Mouse (Mus musculus): ENCODE results near the gene Hoxd3. TPM values are rescaled to one million over a fixed set of nuclear protein-coding genes. Genes with fewer than 3 reads are reported as not detected.

The Hoxd3 gene
- 0.07 and 0.14 TPM in 2 replicates for polyA plus RNA-seq (2014; fragmentation: Nextera tagmentation; extraction: Ambion mirVana)

GRCm38 (mm10) chr2:74711721-74712621 is at the start of gene Hoxd3, which contains the start of gene Hoxd4:
Hoxd3 (plus strand) TSS chr2:74711927.
Hoxd4 (plus strand) TSS chr2:74711929.
- H3K9ac ChIP-seq (ENCODE audit: low read length) = no peak within 1 kb of the TSS
- under 1% methylated on average over 65 of the region's 65 CpGs for WGBS
- H3K9me3 ChIP-seq (ENCODE audit: control insufficient read depth, low read length) = no peaks in the 10 kb centered on the region
- 0 out of 2 replicates have a peak, but pooled peaks have one; percentile 19 for ATAC-seq (ENCODE audit: low FRiP score)
- peak within 1 kb of the TSS; percentile 11 for H3K4me3 ChIP-seq (ENCODE audit: low read depth, low read length)
- no peak within 1 kb of the TSS for H3K27ac ChIP-seq (ENCODE audit: low read depth, low read length)
- H3K27me3 ChIP-seq (ENCODE audit: control insufficient read depth, insufficient read depth, low read length) = peaks cover 97% of the 10 kb centered on the region
- DNase-seq (ENCODE audit: low spot score, missing footprints) = peak; percentile 95
- no peaks in the 10 kb centered on the region for H3K36me3 ChIP-seq (ENCODE audit: control insufficient read depth, insufficient read depth, low read length)
- peak within 1 kb of the TSS; percentile 12; the same call in 1 of the 2 replicates for H3K4me2 ChIP-seq
- no peaks in the 10 kb centered on the region for H3K4me1 ChIP-seq (ENCODE audit: control insufficient read depth, insufficient read depth, low read length)

- peaks cover 96% of the 10 kb centered on the region for H3K27me3 ChIP-seq (ENCODE audit: control insufficient read depth, insufficient read depth, low read length)
- no peak overlapping the region for H3K4me3 ChIP-seq (ENCODE audit: low read depth, low read length)
- H3K9ac ChIP-seq (ENCODE audit: low read length) = no peak overlapping the region
- DNase-seq (ENCODE audit: low spot score, missing footprints) (peak; percentile 93), ATAC-seq (ENCODE audit: low FRiP score) (peak; percentile 39; the same call in 1 of the 2 replicates)
- WGBS = 3% methylated on average over 18 of the region's 18 CpGs
- H3K36me3 ChIP-seq (ENCODE audit: control insufficient read depth, insufficient read depth, low read length) = no peaks in the 10 kb centered on the region
- H3K4me2 ChIP-seq = no peak overlapping the region
- peaks cover 7% of the 10 kb centered on the region; the same call in 1 of the 2 replicates for H3K4me1 ChIP-seq (ENCODE audit: control insufficient read depth, insufficient read depth, low read length)
- no peak overlapping the region for H3K27ac ChIP-seq (ENCODE audit: low read depth, low read length)
- H3K9me3 ChIP-seq (ENCODE audit: control insufficient read depth, low read length) = no peaks in the 10 kb centered on the region
These were observed 48.3 kb upstream of the Hoxd3 start for GRCm38 (mm10) chr2:74663291-74663925.

GRCm38 (mm10) chr2:74666411-74666810 is 45.3 kb upstream of the Hoxd3 start:
- H3K4me2 ChIP-seq = no peak overlapping the region
- ATAC-seq (ENCODE audit: low FRiP score) (no peak), DNase-seq (ENCODE audit: low spot score, missing footprints) (peak; percentile 93)
- H3K36me3 ChIP-seq (ENCODE audit: control insufficient read depth, insufficient read depth, low read length) = no peaks in the 10 kb centered on the region
- no peaks in the 10 kb centered on the region for H3K9me3 ChIP-seq (ENCODE audit: control insufficient read depth, low read length)
- 3% methylated on average over 7 of the region's 7 CpGs for WGBS
- peaks cover 94% of the 10 kb centered on the region for H3K27me3 ChIP-seq (ENCODE audit: control insufficient read depth, insufficient read depth, low read length)
- no peak overlapping the region for H3K27ac ChIP-seq (ENCODE audit: low read depth, low read length)
- H3K4me3 ChIP-seq (ENCODE audit: low read depth, low read length) = no peak overlapping the region
- no peak overlapping the region for H3K9ac ChIP-seq (ENCODE audit: low read length)
- peaks cover 10% of the 10 kb centered on the region; the same call in 1 of the 2 replicates for H3K4me1 ChIP-seq (ENCODE audit: control insufficient read depth, insufficient read depth, low read length)

GRCm38 (mm10) chr2:74667191-74667841 is 44.4 kb upstream of the Hoxd3 start:
- no peak overlapping the region for H3K27ac ChIP-seq (ENCODE audit: low read depth, low read length)
- peaks cover 95% of the 10 kb centered on the region for H3K27me3 ChIP-seq (ENCODE audit: control insufficient read depth, insufficient read depth, low read length)
- 1% methylated on average over 36 of the region's 36 CpGs for WGBS
- no peak overlapping the region for H3K4me3 ChIP-seq (ENCODE audit: low read depth, low read length)
- H3K9ac ChIP-seq (ENCODE audit: low read length) = no peak overlapping the region
- H3K9me3 ChIP-seq (ENCODE audit: control insufficient read depth, low read length) = no peaks in the 10 kb centered on the region
- H3K36me3 ChIP-seq (ENCODE audit: control insufficient read depth, insufficient read depth, low read length) = no peaks in the 10 kb centered on the region
- DNase-seq (ENCODE audit: low spot score, missing footprints) (peak; percentile 95), ATAC-seq (ENCODE audit: low FRiP score) (no peak; the same call in 1 of the 2 replicates)
- H3K4me1 ChIP-seq (ENCODE audit: control insufficient read depth, insufficient read depth, low read length) = peaks cover 8% of the 10 kb centered on the region; the same call in 1 of the 2 replicates
- no peak overlapping the region for H3K4me2 ChIP-seq

GRCm38 (mm10) chr2:74667842-74668357 is 43.8 kb upstream of the Hoxd3 start, which contains the start of gene Hoxd13:
Hoxd13 (plus strand) TSS chr2:74668310.
- H3K27me3 ChIP-seq (ENCODE audit: control insufficient read depth, insufficient read depth, low read length) = peaks cover 95% of the 10 kb centered on the region
- peak; percentile 65 for ATAC-seq (ENCODE audit: low FRiP score)
- no peak within 1 kb of the TSS for H3K9ac ChIP-seq (ENCODE audit: low read length)
- no peaks in the 10 kb centered on the region for H3K9me3 ChIP-seq (ENCODE audit: control insufficient read depth, low read length)
- peaks cover 8% of the 10 kb centered on the region; the same call in 1 of the 2 replicates for H3K4me1 ChIP-seq (ENCODE audit: control insufficient read depth, insufficient read depth, low read length)
- under 1% methylated on average over 21 of the region's 51 CpGs for WGBS
- no peak within 1 kb of the TSS for H3K27ac ChIP-seq (ENCODE audit: low read depth, low read length)
- DNase-seq (ENCODE audit: low spot score, missing footprints) = no peak
- peak within 1 kb of the TSS; percentile 34 for H3K4me3 ChIP-seq (ENCODE audit: low read depth, low read length)
- no peaks in the 10 kb centered on the region for H3K36me3 ChIP-seq (ENCODE audit: control insufficient read depth, insufficient read depth, low read length)
- peak within 1 kb of the TSS; percentile 52 for H3K4me2 ChIP-seq

- no peak overlapping the region for H3K9ac ChIP-seq (ENCODE audit: low read length)
- H3K4me1 ChIP-seq (ENCODE audit: control insufficient read depth, insufficient read depth, low read length) = peaks cover 8% of the 10 kb centered on the region; the same call in 1 of the 2 replicates
- H3K27ac ChIP-seq (ENCODE audit: low read depth, low read length) = no peak overlapping the region
- WGBS = under 1% methylated on average over 57 of the region's 74 CpGs
- peak overlapping the region; percentile 34 for H3K4me3 ChIP-seq (ENCODE audit: low read depth, low read length)
- H3K9me3 ChIP-seq (ENCODE audit: control insufficient read depth, low read length) = no peaks in the 10 kb centered on the region
- no peaks in the 10 kb centered on the region for H3K36me3 ChIP-seq (ENCODE audit: control insufficient read depth, insufficient read depth, low read length)
- H3K27me3 ChIP-seq (ENCODE audit: control insufficient read depth, insufficient read depth, low read length) = peaks cover 95% of the 10 kb centered on the region
- ATAC-seq (ENCODE audit: low FRiP score) (peak; percentile 47), DNase-seq (ENCODE audit: low spot score, missing footprints) (peak; percentile 96)
- H3K4me2 ChIP-seq = peak overlapping the region; percentile 52
These were observed 43.1 kb upstream of the Hoxd3 start for GRCm38 (mm10) chr2:74668370-74669229.

GRCm38 (mm10) chr2:74669230-74669578 is 42.5 kb upstream of the Hoxd3 start:
- peaks cover 8% of the 10 kb centered on the region; the same call in 1 of the 2 replicates for H3K4me1 ChIP-seq (ENCODE audit: control insufficient read depth, insufficient read depth, low read length)
- peaks cover 95% of the 10 kb centered on the region for H3K27me3 ChIP-seq (ENCODE audit: control insufficient read depth, insufficient read depth, low read length)
- no peak overlapping the region for H3K4me2 ChIP-seq
- H3K27ac ChIP-seq (ENCODE audit: low read depth, low read length) = no peak overlapping the region
- no peak overlapping the region for H3K4me3 ChIP-seq (ENCODE audit: low read depth, low read length)
- no peaks in the 10 kb centered on the region for H3K9me3 ChIP-seq (ENCODE audit: control insufficient read depth, low read length)
- 0% methylated on average over 3 of the region's 3 CpGs for WGBS
- ATAC-seq (ENCODE audit: low FRiP score) (no peak), DNase-seq (ENCODE audit: low spot score, missing footprints) (peak; percentile 95)
- H3K9ac ChIP-seq (ENCODE audit: low read length) = no peak overlapping the region
- H3K36me3 ChIP-seq (ENCODE audit: control insufficient read depth, insufficient read depth, low read length) = no peaks in the 10 kb centered on the region
